Mouse (Mus musculus) sigmoid colon, adult 10 weeks (tissue): Measurements from ENCODE around the gene Rnf123. TPM values are rescaled to one million over a fixed set of nuclear protein-coding genes. Genes with fewer than 3 reads are reported as not detected.

ENCODE experiments used
- polyA plus RNA-seq: library from polyadenylated mRNA; stranded (reverse); fragments of 350-450 nt; fragmentation: Illumina TruSeq; extraction: RNeasy Lipid Tissue Mini Kit (QIAGEN cat#74804); gene quantifications from one replicate; pipeline ENCODE4 v1.2.3, GENCODE M21; 2014; ENCODE audit warnings: low read depth, low replicate concordance

The Rnf123 gene
- 0.60 TPM for polyA plus RNA-seq

GRCm38 (mm10) chr9:108082988-108083431 lies at the start of gene Rnf123:
Rnf123 (minus strand) TSS chr9:108083346.

GRCm38 (mm10) chr9:108094184-108094941 lies 11.2 kb upstream of the Rnf123 start, which contains the start of gene Apeh:
Apeh (minus strand) TSS chr9:108094606.

GRCm38 (mm10) chr9:108080168-108080567 lies 3.0 kb downstream of the Rnf123 start, which contains the start of gene Mst1:
Mst1 (plus strand) TSS chr9:108080436.

GRCm38 (mm10) chr9:108052885-108053664 lies 30.1 kb downstream of the Rnf123 start, which contains the start of gene Amigo3:
Amigo3 (plus strand) TSS chr9:108053159.

DNA sequence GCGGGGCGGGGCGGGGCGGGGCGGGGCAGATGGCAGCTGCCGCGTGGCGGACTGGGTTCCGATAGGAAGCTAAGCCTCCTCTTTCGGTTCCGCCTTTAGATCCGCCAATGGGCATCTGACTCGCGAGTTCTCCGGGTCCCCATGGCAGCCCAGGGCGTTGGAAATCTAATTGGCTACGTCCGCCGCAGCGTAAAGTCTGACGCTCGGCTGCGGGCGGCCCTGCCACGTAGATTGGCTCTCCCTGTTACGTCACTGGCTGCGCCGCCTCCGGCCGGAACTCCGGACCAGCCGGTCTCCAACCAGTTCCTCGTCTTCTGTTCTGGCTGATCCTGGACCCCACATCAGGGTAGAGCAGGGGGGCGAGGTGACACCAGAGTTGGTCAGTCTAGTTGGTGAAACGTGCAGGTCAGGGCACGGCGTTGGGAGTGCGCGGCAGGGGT lies 34.1 kb downstream of the Rnf123 start, which contains the start of gene Gmppb:
Gmppb (plus strand) TSS at position 227 of the 440 bp plus-strand sequence.

DNA sequence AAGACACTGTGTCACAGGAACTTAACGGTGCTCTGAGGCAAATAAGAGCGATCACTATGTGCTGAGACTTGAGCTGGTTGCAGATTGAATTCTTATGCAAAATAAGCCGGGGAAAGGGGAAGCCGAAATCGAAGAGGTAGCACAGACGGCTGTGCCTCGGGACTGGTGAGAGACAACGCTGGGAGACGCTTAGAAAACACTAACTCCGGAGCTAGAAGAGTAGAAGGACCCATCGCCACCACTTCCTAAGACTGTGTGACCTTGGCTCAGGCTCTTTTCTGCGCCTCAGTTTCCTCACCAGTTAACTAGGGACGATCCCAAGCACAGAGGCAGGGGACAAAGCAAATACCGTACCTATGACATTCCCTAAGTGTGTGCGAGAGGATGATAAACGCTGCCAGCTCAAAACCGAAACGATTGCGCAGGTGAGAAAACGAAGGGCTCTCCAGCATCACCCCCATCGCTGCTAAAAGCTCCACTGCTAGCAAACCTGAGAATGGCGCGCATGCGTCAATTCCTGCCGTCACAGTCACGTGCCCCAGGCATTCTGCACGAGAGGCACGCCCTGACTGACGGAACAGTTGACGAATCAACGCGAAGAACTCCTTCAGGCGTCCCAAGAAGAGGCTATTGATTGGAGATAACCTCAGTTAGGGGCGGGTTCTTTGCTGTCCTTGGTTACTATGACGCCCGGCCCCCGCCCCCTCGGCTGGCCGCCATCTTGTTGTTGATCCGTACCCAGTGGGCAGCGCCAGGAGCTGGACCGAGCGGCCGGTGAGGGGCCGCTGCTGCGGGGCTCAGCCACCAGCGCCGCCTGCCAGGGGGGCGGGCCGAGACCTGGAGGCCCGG lies 81.0 kb downstream of the Rnf123 start, which contains the start of gene Ip6k1:
Ip6k1 (plus strand) TSS at position 580 of the 849 bp plus-strand sequence.

Other genes starting within 250 kb of the Rnf123 start
- gene Rbm6, start 210.1 kb downstream of the Rnf123 start, polyA plus RNA-seq: 211 TPM
- not detected for gene Mon1a, start 195.2 kb downstream of the Rnf123 start, polyA plus RNA-seq
- gene Mst1r, start 176.5 kb downstream of the Rnf123 start, polyA plus RNA-seq: 2.0 TPM
- not detected for gene Actl11, start 154.9 kb downstream of the Rnf123 start, polyA plus RNA-seq
- gene Camkv, start 147.7 kb downstream of the Rnf123 start, polyA plus RNA-seq: not detected
- gene Traip, start 133.2 kb downstream of the Rnf123 start, polyA plus RNA-seq: 0.32 TPM
- 4.6 TPM for gene Uba7, start 107.8 kb downstream of the Rnf123 start, polyA plus RNA-seq
- 0.47 TPM for gene Gm20661, start 100.3 kb downstream of the Rnf123 start, polyA plus RNA-seq
- not detected for gene Inka1, start 97.5 kb downstream of the Rnf123 start, polyA plus RNA-seq
- gene Cdhr4, start 90.8 kb downstream of the Rnf123 start, polyA plus RNA-seq: not detected
- not detected for gene Gm20662, start 87.0 kb downstream of the Rnf123 start, polyA plus RNA-seq
- 21.5 TPM for gene Ip6k1, start 80.8 kb downstream of the Rnf123 start, polyA plus RNA-seq
- gene Gmppb, start 34.1 kb downstream of the Rnf123 start, polyA plus RNA-seq: 1.2 TPM
- gene Amigo3, start 30.2 kb downstream of the Rnf123 start, polyA plus RNA-seq: 0.28 TPM
- not detected for gene Mst1, start 2.9 kb downstream of the Rnf123 start, polyA plus RNA-seq
- gene Apeh, start 11.3 kb upstream of the Rnf123 start, polyA plus RNA-seq: 24.7 TPM
- 0.79 TPM for gene Bsn, start 107.0 kb upstream of the Rnf123 start, polyA plus RNA-seq
- 38.0 TPM for gene Dag1, start 180.6 kb upstream of the Rnf123 start, polyA plus RNA-seq
- 13.2 TPM for gene Nicn1, start 207.1 kb upstream of the Rnf123 start, polyA plus RNA-seq
- gene Amt, start 213.5 kb upstream of the Rnf123 start, polyA plus RNA-seq: 4.4 TPM
- gene Rhoa, start 222.8 kb upstream of the Rnf123 start, polyA plus RNA-seq: 568 TPM
- 19.7 TPM for gene Tcta, start 222.8 kb upstream of the Rnf123 start, polyA plus RNA-seq